Mouse (Mus musculus): ENCODE results near the gene Pgs1. TPM values are rescaled to one million over a fixed set of nuclear protein-coding genes. Genes with fewer than 3 reads are reported as not detected.

Pgs1 gene
- polyA plus RNA-seq, 1 experiment = 89.1 TPM

- Histone ChIP-seq H3K27me3 (ENCODE audit: control insufficient read depth, insufficient read depth, low read length) (no peaks in the 10 kb centered on the region), H3K36me3 (ENCODE audit: control insufficient read depth, insufficient read depth, low read length) (no peaks in the 10 kb centered on the region), H3K4me1 (replicated peaks; ENCODE audit: control insufficient read depth, insufficient read depth, low read length) (peaks cover 80% of the 10 kb centered on the region), H3K27ac (ENCODE audit: control insufficient read depth, insufficient read depth, low read length) (0 out of 2 replicates have a peak within 1 kb of the TSS, but pooled peaks have one; percentile 10), H3K4me3 (ENCODE audit: control insufficient read depth, insufficient read depth, low read length) (peak within 1 kb of the TSS; percentile 56)
- 13% methylated on average over 21 of the region's 21 CpGs for WGBS
- DNase-seq = peak; percentile 96
- TF ChIP-seq CTCF (IDR thresholded peaks at IDR 0.05; ENCODE audit: borderline replicate concordance, control insufficient read depth, extremely low read depth, insufficient read depth, low read length, poor library complexity) (peak; percentile 96), POLR2A (IDR thresholded peaks at IDR 0.05; ENCODE audit: control insufficient read depth, extremely low read depth, insufficient read depth, low read length, poor library complexity) (0 out of 2 replicates have a peak, but pooled peaks have one; percentile 29)
Observed at GRCm38 (mm10) chr11:117969945-117970872, 15.9 kb upstream of the Pgs1 start, which contains the start of gene Socs3. Gene Socs3, minus strand, starts transcription at chr11:117970047.

- H3K36me3 ChIP-seq (ENCODE audit: control insufficient read depth, insufficient read depth, low read length) = no peaks in the 10 kb centered on the region
- no peak overlapping the region for H3K27ac ChIP-seq (ENCODE audit: control insufficient read depth, insufficient read depth, low read length)
- TF ChIP-seq CTCF (IDR thresholded peaks at IDR 0.05; ENCODE audit: borderline replicate concordance, control insufficient read depth, extremely low read depth, insufficient read depth, low read length, poor library complexity) (no peak), POLR2A (IDR thresholded peaks at IDR 0.05; ENCODE audit: control insufficient read depth, extremely low read depth, insufficient read depth, low read length, poor library complexity) (no peak)
- peaks cover 81% of the 10 kb centered on the region for H3K4me1 ChIP-seq (replicated peaks; ENCODE audit: control insufficient read depth, insufficient read depth, low read length)
- DNase-seq = no peak
- 63% methylated on average over 6 of the region's 6 CpGs for WGBS
- no peak overlapping the region for H3K4me3 ChIP-seq (ENCODE audit: control insufficient read depth, insufficient read depth, low read length)
- H3K27me3 ChIP-seq (ENCODE audit: control insufficient read depth, insufficient read depth, low read length) = no peaks in the 10 kb centered on the region
Observed at GRCm38 (mm10) chr11:117971100-117971499, 15.0 kb upstream of the Pgs1 start.

GRCm38 (mm10) chr11:117971646-117972242 lies 14.3 kb upstream of the Pgs1 start:
- no peak overlapping the region for H3K4me3 ChIP-seq (ENCODE audit: control insufficient read depth, insufficient read depth, low read length)
- H3K27me3 ChIP-seq (ENCODE audit: control insufficient read depth, insufficient read depth, low read length) = no peaks in the 10 kb centered on the region
- no peak for DNase-seq
- peaks cover 79% of the 10 kb centered on the region for H3K4me1 ChIP-seq (replicated peaks; ENCODE audit: control insufficient read depth, insufficient read depth, low read length)
- TF ChIP-seq POLR2A (IDR thresholded peaks at IDR 0.05; ENCODE audit: control insufficient read depth, extremely low read depth, insufficient read depth, low read length, poor library complexity) = no peak
- TF ChIP-seq CTCF (IDR thresholded peaks at IDR 0.05; ENCODE audit: borderline replicate concordance, control insufficient read depth, extremely low read depth, insufficient read depth, low read length, poor library complexity) = 0 out of 2 replicates have a peak, but pooled peaks have one; percentile 18
- H3K27ac ChIP-seq (ENCODE audit: control insufficient read depth, insufficient read depth, low read length) = peak overlapping the region; percentile 29; the same call in 1 of the 2 replicates
- 42% methylated on average over 2 of the region's 2 CpGs for WGBS
- no peaks in the 10 kb centered on the region for H3K36me3 ChIP-seq (ENCODE audit: control insufficient read depth, insufficient read depth, low read length)

GRCm38 (mm10) chr11:117972656-117973558 lies 13.2 kb upstream of the Pgs1 start:
- Histone ChIP-seq H3K27me3 (ENCODE audit: control insufficient read depth, insufficient read depth, low read length) (no peaks in the 10 kb centered on the region), H3K4me3 (ENCODE audit: control insufficient read depth, insufficient read depth, low read length) (no peak overlapping the region), H3K36me3 (ENCODE audit: control insufficient read depth, insufficient read depth, low read length) (no peaks in the 10 kb centered on the region), H3K27ac (ENCODE audit: control insufficient read depth, insufficient read depth, low read length) (no peak overlapping the region), H3K4me1 (replicated peaks; ENCODE audit: control insufficient read depth, insufficient read depth, low read length) (peaks cover 68% of the 10 kb centered on the region)
- DNase-seq = no peak
- TF ChIP-seq CTCF (IDR thresholded peaks at IDR 0.05; ENCODE audit: borderline replicate concordance, control insufficient read depth, extremely low read depth, insufficient read depth, low read length, poor library complexity) (no peak), POLR2A (IDR thresholded peaks at IDR 0.05; ENCODE audit: control insufficient read depth, extremely low read depth, insufficient read depth, low read length, poor library complexity) (no peak)
- 70% methylated on average over 11 of the region's 11 CpGs for WGBS

- no peak for DNase-seq
- 47% methylated on average over 5 of the region's 5 CpGs for WGBS
- Histone ChIP-seq H3K27ac (ENCODE audit: control insufficient read depth, insufficient read depth, low read length) (no peak overlapping the region), H3K4me3 (ENCODE audit: control insufficient read depth, insufficient read depth, low read length) (no peak overlapping the region), H3K27me3 (ENCODE audit: control insufficient read depth, insufficient read depth, low read length) (no peaks in the 10 kb centered on the region), H3K4me1 (replicated peaks; ENCODE audit: control insufficient read depth, insufficient read depth, low read length) (peaks cover 61% of the 10 kb centered on the region), H3K36me3 (ENCODE audit: control insufficient read depth, insufficient read depth, low read length) (no peaks in the 10 kb centered on the region)
- TF ChIP-seq CTCF (IDR thresholded peaks at IDR 0.05; ENCODE audit: borderline replicate concordance, control insufficient read depth, extremely low read depth, insufficient read depth, low read length, poor library complexity) (no peak), POLR2A (IDR thresholded peaks at IDR 0.05; ENCODE audit: control insufficient read depth, extremely low read depth, insufficient read depth, low read length, poor library complexity) (no peak)
Observed at GRCm38 (mm10) chr11:117973569-117973968, 12.5 kb upstream of the Pgs1 start.

Measured in thymus, adult 2 months (tissue).